Mouse (Mus musculus) retina, embryonic 14.5 days (tissue): ENCODE data around the gene Zcchc2.
A peak's percentile ranks its signal among the peaks of the same experiment; 100 is the strongest.

ENCODE experiments used
- DNase-seq: peaks from one replicate; pipeline ENCODE4 v3.0.0-alpha.2; 2015; ENCODE audit warnings: low spot score

The Zcchc2 gene

GRCm38 (mm10) chr1:105988903-105989639 lies 1.1 kb upstream of the Zcchc2 start:
- DNase-seq = no peak

- no peak for DNase-seq
Observed at GRCm38 (mm10) chr1:105989640-105989984, 594 bp upstream of the Zcchc2 start.

- peak; percentile 69 for DNase-seq
Observed at GRCm38 (mm10) chr1:105990911-105991761, 930 bp downstream of the Zcchc2 start.

GRCm38 (mm10) chr1:105991931-105992837 lies 2.0 kb downstream of the Zcchc2 start:
- no peak for DNase-seq

- peak; percentile 54 for DNase-seq
Observed at GRCm38 (mm10) chr1:105993196-105993595, 3.0 kb downstream of the Zcchc2 start.

- peak; percentile 88 for DNase-seq
Observed at GRCm38 (mm10) chr1:105993601-105994209, 3.5 kb downstream of the Zcchc2 start.

GRCm38 (mm10) chr1:105995966-105996365 lies 5.8 kb downstream of the Zcchc2 start:
- DNase-seq = no peak

GRCm38 (mm10) chr1:105997282-105997681 lies 7.1 kb downstream of the Zcchc2 start:
- no peak for DNase-seq

- DNase-seq = no peak
Observed at GRCm38 (mm10) chr1:105999802-106000201, 9.6 kb downstream of the Zcchc2 start.

- no peak for DNase-seq
Observed at GRCm38 (mm10) chr1:106007581-106007980, 17.4 kb downstream of the Zcchc2 start.

- DNase-seq = no peak
Observed at GRCm38 (mm10) chr1:106011097-106011496, 20.9 kb downstream of the Zcchc2 start.

- no peak for DNase-seq
Observed at GRCm38 (mm10) chr1:106013759-106014158, 23.6 kb downstream of the Zcchc2 start.

GRCm38 (mm10) chr1:106016262-106016661 lies 26.1 kb downstream of the Zcchc2 start:
- DNase-seq = no peak

GRCm38 (mm10) chr1:106019854-106020253 lies 29.6 kb downstream of the Zcchc2 start:
- DNase-seq = no peak

- no peak for DNase-seq
Observed at GRCm38 (mm10) chr1:106022998-106023397, 32.8 kb downstream of the Zcchc2 start.

- no peak for DNase-seq
Observed at GRCm38 (mm10) chr1:106024254-106024653, 34.0 kb downstream of the Zcchc2 start.

GRCm38 (mm10) chr1:106024778-106025177 lies 34.6 kb downstream of the Zcchc2 start:
- DNase-seq = no peak

GRCm38 (mm10) chr1:106029769-106030168 lies 39.6 kb downstream of the Zcchc2 start:
- no peak for DNase-seq

GRCm38 (mm10) chr1:106030331-106030730 lies 40.1 kb downstream of the Zcchc2 start:
- DNase-seq = no peak

- no peak for DNase-seq
Observed at GRCm38 (mm10) chr1:106030886-106031285, 40.7 kb downstream of the Zcchc2 start.

GRCm38 (mm10) chr1:106031908-106032307 lies 41.7 kb downstream of the Zcchc2 start:
- DNase-seq = no peak

- DNase-seq = no peak
Observed at GRCm38 (mm10) chr1:106034776-106035175, 44.6 kb downstream of the Zcchc2 start.
